Mouse (Mus musculus) urinary bladder, postnatal 14 days (tissue): Measurements from ENCODE around the gene Gm20388.

Experiments
- DNase-seq: peaks from one replicate; pipeline ENCODE4 v3.0.0; 2021; ENCODE audit warnings: low spot score

The Gm20388 gene

GRCm38 (mm10) chr8:120890068-120890467 lies 979.4 kb downstream of the Gm20388 start:
- no peak for DNase-seq

DNA sequence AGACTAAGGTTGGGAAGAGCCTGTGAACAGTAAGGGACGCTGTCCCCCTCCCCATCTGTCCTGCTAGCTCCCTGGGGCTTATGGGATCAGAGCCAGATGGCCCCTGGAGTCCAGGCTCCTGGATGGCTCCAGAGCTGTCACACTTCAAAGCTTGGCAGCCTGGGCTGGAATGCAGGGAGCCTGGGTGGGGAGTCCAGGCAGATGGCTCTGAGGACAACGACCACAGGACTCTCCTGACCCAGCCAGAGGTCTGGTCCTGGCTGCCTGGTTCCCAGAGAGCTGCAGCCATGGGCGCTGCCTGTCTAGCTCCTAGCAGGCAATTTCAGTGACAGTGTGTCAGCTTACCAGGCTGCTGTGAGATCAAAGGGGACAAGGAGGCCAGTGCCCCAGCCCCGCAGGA lies 984.4 kb downstream of the Gm20388 start:
- DNase-seq: no peak

- DNase-seq: no peak
Observed at GRCm38 (mm10) chr8:120895600-120895999, 985.0 kb downstream of the Gm20388 start.

- DNase-seq: no peak
Observed at GRCm38 (mm10) chr8:120896203-120896602, 985.6 kb downstream of the Gm20388 start.

GRCm38 (mm10) chr8:120898008-120898407 lies 987.4 kb downstream of the Gm20388 start:
- peak; percentile 50 for DNase-seq

- no peak for DNase-seq
Observed at GRCm38 (mm10) chr8:120898828-120899407, 988.3 kb downstream of the Gm20388 start.

- peak; percentile 45 for DNase-seq
Observed at GRCm38 (mm10) chr8:120902346-120902745, 991.7 kb downstream of the Gm20388 start.

DNA sequence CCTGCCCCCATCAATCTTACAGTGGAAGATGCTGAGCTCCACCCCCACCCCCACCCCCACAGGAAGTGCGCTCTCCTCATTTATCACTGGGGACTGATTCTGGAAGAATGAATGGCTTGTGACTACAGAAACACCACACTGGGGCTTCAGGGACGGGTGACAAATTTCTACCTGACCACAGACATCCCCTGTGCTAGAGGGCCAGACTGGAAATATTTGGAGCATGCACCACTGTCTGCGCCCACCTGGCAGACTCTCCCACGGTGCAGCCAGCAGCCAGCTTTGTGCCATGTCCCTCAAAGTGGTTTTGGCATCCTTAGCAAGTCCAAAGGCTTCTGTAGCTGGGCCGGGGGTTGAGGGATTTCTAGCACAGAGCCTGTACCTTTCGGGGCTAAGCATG lies 997.0 kb downstream of the Gm20388 start:
- no peak for DNase-seq

DNA sequence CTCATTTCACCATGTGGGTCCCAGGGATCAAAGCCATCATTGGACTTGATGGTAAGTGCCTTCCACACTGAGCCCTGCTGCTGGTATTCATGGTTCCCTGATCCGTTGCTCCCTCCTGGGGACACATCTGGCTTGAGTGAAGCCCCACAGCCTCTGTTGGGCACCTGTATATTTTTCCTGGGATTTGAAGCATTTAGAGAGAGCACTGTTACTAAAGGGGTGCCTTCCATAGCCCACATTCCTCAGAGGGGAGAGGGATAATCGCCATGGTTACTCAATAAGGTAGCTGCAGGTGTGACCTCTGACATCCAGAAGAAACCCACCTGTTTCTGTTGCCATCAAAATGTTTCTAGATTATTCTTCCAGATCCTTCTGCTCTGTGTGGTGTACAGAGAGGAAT lies 1000.3 kb downstream of the Gm20388 start:
- DNase-seq: no peak

- DNase-seq: no peak
Observed at GRCm38 (mm10) chr8:120912463-120912862, 1001.8 kb downstream of the Gm20388 start.

DNA sequence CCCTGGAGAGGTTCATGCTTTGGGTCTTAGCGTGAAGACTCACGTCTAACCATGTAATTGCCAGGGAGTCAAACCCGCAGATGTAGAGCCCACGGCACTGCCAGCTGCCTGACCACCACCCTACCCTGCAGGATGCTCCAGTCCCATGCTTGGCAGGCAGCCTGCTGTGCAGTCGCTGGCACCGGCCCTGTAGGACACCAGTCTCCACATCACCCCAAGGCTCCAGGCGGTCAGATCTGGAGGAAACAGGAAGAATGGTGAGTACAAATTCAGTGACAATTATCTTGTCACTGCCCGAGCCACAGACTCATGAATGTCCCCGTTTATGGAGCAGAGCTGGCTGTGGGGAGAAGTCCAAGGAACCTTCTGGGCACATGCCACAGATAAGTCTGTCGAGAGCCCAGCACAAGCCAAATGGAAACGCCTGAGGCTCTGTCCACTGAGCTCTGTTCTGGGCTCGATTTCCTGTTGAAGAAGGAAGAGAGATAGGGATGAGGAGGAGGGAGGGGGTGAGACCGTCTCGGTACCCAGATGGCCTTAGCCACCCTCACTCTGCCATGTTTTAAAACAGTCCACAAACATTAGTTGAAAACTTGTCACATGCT lies 1006.3 kb downstream of the Gm20388 start:
- DNase-seq: no peak

DNA sequence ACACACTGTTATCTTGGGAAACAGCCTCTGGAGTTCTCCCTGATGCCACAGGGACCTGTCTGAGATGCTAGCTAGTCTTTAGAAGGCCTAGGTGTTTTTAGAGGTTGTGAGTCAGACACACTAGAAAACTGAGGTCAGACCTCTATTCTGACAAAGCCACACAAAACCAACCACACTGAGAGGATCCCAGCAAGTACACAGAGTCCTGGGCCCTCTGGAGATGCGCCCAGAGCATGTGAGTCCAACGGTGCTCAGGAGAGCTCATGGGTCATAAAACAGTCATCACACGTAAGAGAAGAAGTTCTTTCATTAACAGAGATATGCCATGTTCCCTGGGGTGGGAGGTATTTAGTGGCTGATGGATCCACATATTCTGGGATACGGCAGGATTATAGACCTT lies 1009.9 kb downstream of the Gm20388 start:
- no peak for DNase-seq

DNA sequence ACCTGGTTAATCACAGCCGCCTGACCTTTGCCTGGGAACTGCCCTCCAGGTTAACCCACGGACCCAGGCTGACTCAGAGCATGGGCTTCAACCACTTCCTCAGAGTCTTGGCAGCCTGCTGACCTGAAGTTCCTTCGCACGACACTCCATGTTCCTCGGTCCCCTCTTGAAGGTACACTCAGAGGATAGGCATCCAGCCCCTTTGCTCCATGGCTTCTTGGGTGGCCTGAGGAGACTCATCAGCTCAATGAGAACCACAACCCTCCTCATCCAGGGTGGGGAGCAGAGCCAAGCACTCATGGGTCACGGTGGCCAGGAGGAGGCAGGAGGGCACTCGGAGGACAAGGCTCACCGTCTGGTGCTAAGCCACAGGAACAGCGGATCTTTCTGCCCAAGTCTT lies 1015.6 kb downstream of the Gm20388 start:
- DNase-seq: no peak

DNA sequence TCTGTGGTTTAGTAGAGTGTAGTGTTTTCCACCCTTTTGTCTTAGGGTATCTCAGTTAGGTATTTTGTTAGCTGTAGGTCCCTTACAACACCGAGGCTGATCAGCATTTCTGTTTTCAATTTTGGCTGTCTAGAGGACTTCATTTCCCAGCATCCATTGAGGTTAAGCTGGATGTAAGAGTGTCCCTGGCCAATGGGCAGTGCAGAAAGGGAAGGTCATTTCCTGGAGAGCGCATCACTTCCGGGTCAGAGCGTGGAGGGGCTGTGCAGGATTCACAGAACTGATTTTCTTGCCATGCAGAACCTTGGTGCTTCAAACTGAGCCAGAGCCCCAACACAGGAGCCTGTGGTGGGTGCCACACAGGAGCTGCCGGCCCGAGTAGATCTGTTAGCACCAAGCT lies 1017.4 kb downstream of the Gm20388 start:
- no peak for DNase-seq

DNA sequence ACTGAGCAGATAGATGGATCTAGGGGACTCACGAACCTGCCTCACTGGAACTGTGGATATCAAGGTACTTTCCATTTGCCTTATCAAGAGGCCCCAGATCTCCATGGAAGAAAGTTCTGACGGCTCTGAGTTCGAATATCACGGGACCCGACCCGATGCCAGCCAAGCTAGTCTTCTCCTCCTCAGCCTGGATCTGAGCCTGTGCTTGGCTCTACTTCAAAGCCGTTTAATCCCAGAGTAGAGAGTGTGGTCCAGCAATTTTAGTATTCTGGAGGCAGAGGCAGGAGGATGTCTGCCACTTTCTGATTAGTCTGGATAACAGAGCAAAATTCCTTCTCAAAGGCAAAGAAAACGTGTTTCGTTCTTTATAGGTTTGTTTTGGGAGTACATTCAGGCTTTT lies 1024.0 kb downstream of the Gm20388 start:
- no peak for DNase-seq

DNA sequence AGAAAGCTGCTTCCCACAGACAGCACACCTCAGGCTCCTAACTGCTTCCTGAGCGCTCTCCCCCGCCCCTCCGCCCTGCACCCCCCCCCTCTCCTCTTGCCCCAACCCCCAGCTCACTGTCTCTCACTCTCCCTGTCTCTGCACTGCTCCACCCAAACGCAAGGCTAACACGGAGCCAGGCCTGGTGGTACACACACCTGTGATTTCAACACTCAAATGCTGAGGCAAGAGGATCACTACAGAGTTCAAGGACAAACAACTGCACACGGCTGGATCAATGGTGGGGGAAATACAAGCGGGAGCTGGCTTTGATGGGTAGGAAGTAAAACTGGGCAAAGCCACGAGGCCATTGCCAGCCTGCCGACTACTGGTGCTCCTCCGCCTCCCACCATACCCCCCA lies 1026.0 kb downstream of the Gm20388 start:
- no peak for DNase-seq

- no peak for DNase-seq
Observed at GRCm38 (mm10) chr8:120937474-120937873, 1026.8 kb downstream of the Gm20388 start.

GRCm38 (mm10) chr8:120940287-120940686 lies 1029.6 kb downstream of the Gm20388 start:
- DNase-seq: no peak

DNA sequence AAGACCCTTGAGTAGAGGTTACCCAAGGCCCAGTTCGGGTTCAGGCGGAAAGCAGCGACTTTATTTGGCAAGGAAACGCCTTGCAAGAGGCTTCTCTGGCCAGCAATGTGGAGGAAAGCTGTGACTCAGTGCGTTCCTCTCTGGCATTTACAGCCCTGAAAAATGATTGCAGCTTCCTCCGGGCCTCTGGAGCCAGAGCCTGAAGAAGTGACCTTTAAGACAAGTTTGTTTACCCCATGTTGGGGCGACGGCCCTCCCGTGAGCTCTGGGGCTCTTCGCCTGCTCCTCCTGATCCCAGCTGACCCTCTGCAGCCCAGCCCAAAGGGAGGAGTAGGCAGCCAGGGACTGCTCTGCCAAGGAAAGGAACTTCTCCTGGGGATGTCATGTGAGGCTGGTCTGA lies 1036.6 kb downstream of the Gm20388 start:
- DNase-seq: peak; percentile 64

DNA sequence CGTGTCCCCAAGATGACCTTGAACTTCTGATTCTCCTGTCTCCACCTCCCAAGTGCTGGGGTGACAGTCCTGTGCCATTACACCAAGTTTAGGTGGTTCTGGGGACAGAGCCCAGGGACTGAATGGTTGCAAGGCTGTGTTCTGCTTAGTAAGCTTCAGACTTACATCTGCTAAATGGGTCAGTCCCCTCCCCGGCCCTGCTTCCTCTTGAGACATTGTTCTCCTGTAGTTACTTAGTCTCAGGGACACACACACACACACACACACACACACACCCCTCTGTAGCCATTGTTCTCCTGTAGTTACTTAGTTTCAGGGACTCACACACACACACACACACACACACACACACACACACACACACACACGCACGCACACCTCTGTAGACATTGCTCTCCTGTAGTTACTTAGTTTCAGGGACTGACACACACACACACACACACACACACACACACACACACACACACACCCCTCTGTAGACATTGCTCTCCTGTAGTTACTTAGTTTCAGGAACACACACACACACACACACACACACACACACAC lies 1037.5 kb downstream of the Gm20388 start:
- DNase-seq: no peak

- DNase-seq: no peak
Observed at GRCm38 (mm10) chr8:120948620-120949491, 1038.2 kb downstream of the Gm20388 start.

DNA sequence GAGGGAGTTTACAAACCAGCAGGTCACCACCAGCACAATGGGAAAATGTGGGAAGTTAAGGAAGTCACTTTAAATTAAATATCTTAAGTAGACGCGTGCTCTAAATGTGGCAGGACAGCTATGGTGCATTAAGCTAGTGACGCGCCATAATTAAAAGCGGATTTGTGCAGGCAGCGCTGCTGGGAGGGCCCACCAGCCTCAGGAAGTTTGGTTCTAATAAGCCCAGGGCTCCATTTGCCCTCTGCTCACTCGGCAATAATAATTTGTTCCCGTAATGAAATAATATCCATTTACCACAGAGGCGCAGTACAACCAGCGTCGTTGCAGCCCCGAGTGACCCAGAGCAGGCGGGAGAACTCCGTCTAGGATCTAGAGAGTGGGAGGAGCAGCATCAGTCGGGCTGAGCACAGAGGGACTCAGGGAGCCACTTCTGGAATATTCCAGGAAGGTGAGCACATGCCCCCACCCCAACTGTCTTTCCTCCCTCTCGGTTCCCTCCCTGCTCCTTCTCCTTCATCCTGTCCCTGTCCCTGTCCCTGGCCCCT lies 1040.1 kb downstream of the Gm20388 start:
- no peak for DNase-seq

GRCm38 (mm10) chr8:120959470-120959891 lies 1048.8 kb downstream of the Gm20388 start:
- no peak for DNase-seq
